Mouse (Mus musculus): ENCODE results near the gene Rab29. TPM values are rescaled to one million over a fixed set of nuclear protein-coding genes. Genes with fewer than 3 reads are reported as not detected.

The Rab29 gene
- total and polyA plus RNA-seq, 3 experiments = 23.5 to 26.3 TPM; not detected in 1

GRCm38 (mm10) chr1:131886173-131886572, 19.1 kb downstream of the Rab29 start:
- Histone ChIP-seq H3K36me3 (ENCODE audit: control insufficient read depth in 1 of 2, insufficient read depth in 2 of 2, low read length in 2 of 2) (no peaks in the 10 kb centered on the region), H3K27ac (ENCODE audit: control insufficient read depth, low read depth, low read length) (no peak overlapping the region), H3K79me2 (ENCODE audit: control insufficient read depth, insufficient read depth, low read length, poor library complexity) (no peaks in the 10 kb centered on the region), H3K9me3 (replicated peaks; ENCODE audit: insufficient read depth, low read length) (no peaks in the 10 kb centered on the region), H3K4me3 (ENCODE audit: control insufficient read depth in 1 of 2, insufficient read depth in 1 of 2, low read depth in 2 of 2, low read length in 2 of 2) (no peak overlapping the region), H3K4me1 (ENCODE audit: control insufficient read depth in 1 of 2, insufficient read depth in 2 of 2, low read length in 2 of 2) (peaks cover 2 to 4% of the 10 kb centered on the region in 2 experiments; a peak in 3 of 4 replicates), H3K27me3 (ENCODE audit: control insufficient read depth in 1 of 2, insufficient read depth in 2 of 2, low read length in 2 of 2) (peaks cover 3 to 13% of the 10 kb centered on the region in 2 experiments), H3K9ac (ENCODE audit: control insufficient read depth, low read depth, low read length, poor library complexity, severe bottlenecking) (no peak overlapping the region)
- DNase-seq (ENCODE audit: low read depth, low spot score) = no peak
- no peak for TF ChIP-seq EP300 (IDR thresholded peaks at IDR 0.05; ENCODE audit: low read depth in 1 of 2, low read length in 2 of 2)
- no peak for TF ChIP-seq TAL1 (IDR thresholded peaks at IDR 0.05; ENCODE audit: low read length)
- no peak for TF ChIP-seq MAX (IDR thresholded peaks at IDR 0.05; ENCODE audit: low read length)
- no peak for TF ChIP-seq TBP (IDR thresholded peaks at IDR 0.05; ENCODE audit: low read depth, low read length)
- TF ChIP-seq RAD21 (IDR thresholded peaks at IDR 0.05; ENCODE audit: low read depth, low read length) = no peak
- TF ChIP-seq BHLHE40 (IDR thresholded peaks at IDR 0.05; ENCODE audit: borderline replicate concordance, low read depth, low read length) = no peak
- TF ChIP-seq ZKSCAN1 (IDR thresholded peaks at IDR 0.05; ENCODE audit: low read depth, low read length) = no peak

GRCm38 (mm10) chr1:131886641-131887040, 19.6 kb downstream of the Rab29 start:
- peaks cover 2 to 4% of the 10 kb centered on the region in 2 experiments; a peak in 3 of 4 replicates for H3K4me1 ChIP-seq (ENCODE audit: control insufficient read depth in 1 of 2, insufficient read depth in 2 of 2, low read length in 2 of 2)
- H3K9ac ChIP-seq (ENCODE audit: control insufficient read depth, low read depth, low read length, poor library complexity, severe bottlenecking) = no peak overlapping the region
- no peak overlapping the region for H3K27ac ChIP-seq (ENCODE audit: control insufficient read depth, low read depth, low read length)
- no peak for DNase-seq (ENCODE audit: low read depth, low spot score)
- H3K36me3 ChIP-seq (ENCODE audit: control insufficient read depth in 1 of 2, insufficient read depth in 2 of 2, low read length in 2 of 2) = no peaks in the 10 kb centered on the region
- H3K79me2 ChIP-seq (ENCODE audit: control insufficient read depth, insufficient read depth, low read length, poor library complexity) = no peaks in the 10 kb centered on the region
- TF ChIP-seq UBTF (IDR thresholded peaks at IDR 0.05; ENCODE audit: borderline replicate concordance, insufficient read depth, low read depth, low read length) = no peak
- TF ChIP-seq NELFE (IDR thresholded peaks at IDR 0.05; ENCODE audit: low read depth, low read length) = no peak
- no peak for TF ChIP-seq HCFC1 (IDR thresholded peaks at IDR 0.05; ENCODE audit: low read depth, low read length)
- TF ChIP-seq SIN3A (IDR thresholded peaks at IDR 0.05; ENCODE audit: low read length) = no peak
- TF ChIP-seq ZKSCAN1 (IDR thresholded peaks at IDR 0.05; ENCODE audit: low read depth, low read length) = no peak
- no peak for TF ChIP-seq ZC3H11A (IDR thresholded peaks at IDR 0.05; ENCODE audit: low read depth, low read length)
- TF ChIP-seq CHD2 (IDR thresholded peaks at IDR 0.05; ENCODE audit: low read length) = no peak
- no peak for TF ChIP-seq MXI1 (IDR thresholded peaks at IDR 0.05; ENCODE audit: low read depth, low read length)
- TF ChIP-seq SMC3 (IDR thresholded peaks at IDR 0.05; ENCODE audit: low read depth, low read length) = no peak
- TF ChIP-seq MEF2A (IDR thresholded peaks at IDR 0.05; ENCODE audit: extremely low read depth, insufficient replicate concordance, low read depth, low read length, poor library complexity, severe bottlenecking) = no peak
- TF ChIP-seq EP300 (IDR thresholded peaks at IDR 0.05; ENCODE audit: low read depth in 1 of 2, low read length in 2 of 2) = no peak
- no peak for TF ChIP-seq ELF1 (IDR thresholded peaks at IDR 0.05; ENCODE audit: low read depth, low read length)
- TF ChIP-seq CHD1 (IDR thresholded peaks at IDR 0.05; ENCODE audit: low read depth, low read length) = no peak
- no peak for TF ChIP-seq POLR2AphosphoS2 (IDR thresholded peaks at IDR 0.05; ENCODE audit: low read length)
- no peak for TF ChIP-seq ETS1 (IDR thresholded peaks at IDR 0.05; ENCODE audit: low read depth, low read length)
- no peaks in the 10 kb centered on the region for H3K9me3 ChIP-seq (replicated peaks; ENCODE audit: insufficient read depth, low read length)
- H3K4me3 ChIP-seq (ENCODE audit: control insufficient read depth in 1 of 2, insufficient read depth in 1 of 2, low read depth in 2 of 2, low read length in 2 of 2) = no peak overlapping the region
- H3K27me3 ChIP-seq (ENCODE audit: control insufficient read depth in 1 of 2, insufficient read depth in 2 of 2, low read length in 2 of 2) = peaks cover 3 to 13% of the 10 kb centered on the region in 2 experiments
